Comparison of ENCODE assay signal across 14 mouse cellular contexts in the genomic region with DNA sequence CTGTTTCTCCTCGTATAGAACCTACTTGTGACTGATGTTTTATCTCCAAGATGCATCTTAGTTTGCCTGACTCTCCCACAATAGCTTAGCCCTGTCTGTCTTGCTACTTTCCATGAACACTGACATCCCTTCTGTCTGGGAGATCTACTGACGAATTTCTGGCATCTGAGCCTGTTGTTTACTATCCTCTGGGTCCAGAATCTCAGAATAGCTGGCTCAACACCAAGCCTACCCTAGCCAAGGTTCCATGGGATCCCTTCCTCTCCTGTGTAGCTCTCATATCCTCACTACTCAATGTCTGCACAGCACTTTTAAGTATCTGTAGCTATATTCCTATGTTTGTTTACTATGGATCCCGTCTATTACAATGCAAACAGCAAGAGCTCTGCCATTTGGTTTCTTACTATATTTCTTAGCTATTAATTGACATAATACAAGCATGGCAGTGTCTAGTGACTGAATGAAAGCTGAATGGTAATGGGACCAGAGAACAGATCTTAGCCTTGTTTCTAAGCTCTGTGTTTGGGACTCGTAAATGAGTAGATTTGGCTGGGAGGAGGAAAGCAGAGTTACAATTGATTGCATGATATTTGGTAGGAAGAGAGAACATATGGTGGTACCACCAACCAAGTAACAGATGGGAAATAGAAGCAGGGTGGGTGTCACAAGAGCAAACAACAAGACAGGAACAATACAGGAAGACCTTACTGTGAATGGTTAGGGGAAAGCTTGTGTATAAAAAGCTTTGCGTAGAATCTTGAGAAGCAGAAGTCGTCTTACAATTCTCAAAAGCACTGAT. TPM values are rescaled to one million over a fixed set of nuclear protein-coding genes. Genes with fewer than 3 reads are reported as not detected.
A peak's percentile ranks its signal among the peaks of the same experiment; 100 is the strongest.
DNase-seq lines count a peak whose midpoint lies in the region; ATAC-seq and TF ChIP-seq lines count a peak whose summit lies in the region.
"Had no signal": no experiment of that assay in that cellular context is flagged by ENCODE, and none has a peak within 500 bp of the region (broad histone marks: within the 10 kb centered on the region; RNA-seq: fewer than 3 reads in every experiment).

No protein-coding gene starts in this region.

- no peaks in the 10 kb centered on the region for H3K27me3 ChIP-seq in kidney, embryonic 14.5 days (ENCODE audit: control insufficient read depth, insufficient read depth, low read length)
- no peaks in the 10 kb centered on the region for H3K27me3 ChIP-seq in limb, embryonic 10.5 days (ENCODE audit: low read depth, poor library complexity, severe bottlenecking)
- H3K27me3 ChIP-seq: liver, embryonic 13.5 days; lung, embryonic 15.5 days had no signal

- TF ChIP-seq POLR2A in brain, embryonic 14.5 days (IDR thresholded peaks at IDR 0.05; ENCODE audit: borderline replicate concordance, extremely low read depth, insufficient read depth, insufficient read length, poor library complexity, severe bottlenecking), result no peak

- H3K4me1 ChIP-seq in kidney, embryonic 14.5 days (ENCODE audit: control insufficient read depth, insufficient read depth, low read length), result no peaks in the 10 kb centered on the region
- H3K4me1 ChIP-seq in limb, embryonic 10.5 days, result no peaks in the 10 kb centered on the region; the same call in 1 of the 2 replicates
- H3K4me1 ChIP-seq: lung, embryonic 15.5 days had no signal

- no peaks in the 10 kb centered on the region for H3K36me3 ChIP-seq in kidney, embryonic 14.5 days (ENCODE audit: control insufficient read depth, insufficient read depth, low read length)
- no peaks in the 10 kb centered on the region for H3K36me3 ChIP-seq in limb, embryonic 10.5 days
- H3K36me3 ChIP-seq: liver, embryonic 13.5 days; lung, embryonic 15.5 days had no signal

- ATAC-seq in kidney, embryonic 14.5 days (ENCODE audit: low FRiP score, low TSS enrichment), result no peak
- ATAC-seq in cerebellum, adult (ENCODE audit: insufficient number of reproducible peaks, low FRiP score, low TSS enrichment), result no peak
- ATAC-seq: inflammation-experienced regulatory T-cells, adult 6 months had no signal

- 92% methylated on average over 6 of the region's 6 CpGs for WGBS in kidney, embryonic 14.5 days
- WGBS in limb, embryonic 10.5 days, result 87% methylated on average over 6 of the region's 6 CpGs

- no peak for TF ChIP-seq CTCF in brain, embryonic 14.5 days (IDR thresholded peaks at IDR 0.05; ENCODE audit: borderline replicate concordance, extremely low read depth, insufficient read depth, insufficient read length)

- peak; percentile 66 to 69 for DNase-seq in heart, adult 18-20 months
- DNase-seq in heart, postnatal 25 days (ENCODE audit: low spot score), result no peak
- peak; percentile 38 to 67 for DNase-seq in kidney, postnatal 36 days
- DNase-seq in adipocyte (ENCODE audit: low spot score), result peak; percentile 49
- DNase-seq in brain, embryonic 14.5 days (ENCODE audit: low read depth), result peak; percentile 71
- DNase-seq in limb, embryonic 10.5 days (ENCODE audit: low spot score), result no peak
- DNase-seq: liver, embryonic 13.5 days; midbrain, embryonic 14.5 days; retina, postnatal 1 day; right cerebral cortex, postnatal 4 days had no signal

- no peak overlapping the region for H3K4me2 ChIP-seq in kidney, embryonic 14.5 days (replicated peaks; ENCODE audit: low read depth, low read length)
- H3K4me2 ChIP-seq: liver, embryonic 13.5 days; lung, embryonic 15.5 days had no signal

- no peaks in the 10 kb centered on the region for H3K9me3 ChIP-seq in kidney, embryonic 14.5 days (ENCODE audit: control insufficient read depth, low read length)
- H3K9me3 ChIP-seq in limb, embryonic 10.5 days (replicated peaks), result no peaks in the 10 kb centered on the region
- H3K9me3 ChIP-seq: liver, embryonic 13.5 days; lung, embryonic 15.5 days had no signal

- no peak overlapping the region for H3K27ac ChIP-seq in kidney, embryonic 14.5 days (ENCODE audit: low read depth, low read length)
- H3K27ac ChIP-seq in limb, embryonic 10.5 days, result no peak overlapping the region
- H3K27ac ChIP-seq: liver, embryonic 13.5 days; lung, embryonic 15.5 days had no signal

- no peak overlapping the region for H3K4me3 ChIP-seq in kidney, embryonic 14.5 days (ENCODE audit: low read length)
- H3K4me3 ChIP-seq in limb, embryonic 10.5 days, result no peak overlapping the region
- H3K4me3 ChIP-seq: liver, embryonic 13.5 days; lung, embryonic 15.5 days had no signal

- no peak overlapping the region for H3K9ac ChIP-seq in kidney, embryonic 14.5 days (ENCODE audit: low read depth, low read length)
- H3K9ac ChIP-seq: liver, embryonic 13.5 days; lung, embryonic 15.5 days had no signal

- intact Hi-C loops in heart, postnatal 25 days (cut with DNase I), result no loop called here

RNA-seq across cellular contexts. Expression of gene Nek7, which starts 51.3 kb away (rescaled TPM):
- total RNA-seq in heart, adult 18-20 months (2021), result 10 to 100 TPM; 76.8 to 80.9 TPM
- 10 to 100 TPM; 67.3 to 71.1 TPM for total RNA-seq in heart, postnatal 25 days (2021)
- polyA plus RNA-seq in kidney, embryonic 14.5 days (2014; fragmentation: Nextera tagmentation; extraction: Ambion mirVana), result 25.6 and 46.4 TPM in 2 replicates
- polyA plus RNA-seq in brain, embryonic 14.5 days (2012; rRNA removed), result 7.2 and 8.5 TPM in 2 replicates
- polyA plus RNA-seq in limb, embryonic 10.5 days (2016; fragmentation: Nextera tagmentation; extraction: Ambion mirVana), result 26.1 and 34.7 TPM in 2 replicates

Comparison
In these comparisons a context has a peak if more than half of its experiments do, and no peak if none do; other contexts are left out.
1. DNase-seq: peak in heart, adult 18-20 months (2 of 2), kidney, postnatal 36 days (2 of 2), adipocyte (single experiment) and brain, embryonic 14.5 days (single experiment); none in heart, postnatal 25 days (single experiment) and limb, embryonic 10.5 days (single experiment).